Mouse (Mus musculus): ENCODE measurements around the gene Tmprss9. TPM values are rescaled to one million over a fixed set of nuclear protein-coding genes. Genes with fewer than 3 reads are reported as not detected.

The Tmprss9 gene
- polyA plus RNA-seq, 1 experiment from 2014 or later, result 2.0 TPM

DNA sequence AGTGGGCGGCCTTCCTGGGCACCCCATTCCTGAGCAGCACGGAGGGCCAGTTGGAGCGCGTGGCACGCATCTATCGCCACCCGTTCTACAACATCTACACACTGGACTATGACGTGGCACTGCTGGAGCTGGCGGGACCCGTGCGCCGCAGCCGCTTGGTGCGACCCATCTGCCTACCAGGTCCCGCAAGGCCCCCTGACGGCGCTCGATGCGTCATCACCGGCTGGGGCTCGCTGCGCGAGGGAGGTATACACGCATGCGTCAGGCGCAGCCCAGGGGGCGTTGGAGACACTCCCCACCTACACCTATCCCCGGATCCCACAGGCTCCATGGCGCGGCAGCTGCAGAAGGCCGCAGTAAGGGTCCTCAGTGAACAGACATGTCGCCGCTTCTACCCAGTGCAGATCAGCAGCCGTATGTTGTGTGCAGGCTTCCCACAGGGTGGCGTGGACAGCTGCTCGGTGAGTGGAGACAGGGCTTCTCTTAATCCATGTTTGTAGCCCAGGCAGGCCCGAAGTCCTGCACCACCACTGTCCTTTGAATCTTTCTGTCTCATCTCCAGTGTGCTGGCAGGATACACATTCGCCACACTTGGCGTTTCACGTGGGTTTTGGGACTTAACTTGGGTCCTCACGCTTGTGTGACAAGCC is 26.3 kb downstream of the Tmprss9 start:
- no peak overlapping the region for H3K9ac ChIP-seq (ENCODE audit: low read length)
- no peak overlapping the region for H3K27ac ChIP-seq (replicated peaks)
- no peak for TF ChIP-seq EP300 (optimal IDR thresholded peaks at IDR 0.05)
- H3K4me3 ChIP-seq (ENCODE audit: low read depth, low read length), result no peak overlapping the region
- H3K9me3 ChIP-seq (ENCODE audit: control insufficient read depth, low read length), result no peaks in the 10 kb centered on the region
- 0 out of 2 replicates have a peak, but pooled peaks cover 5% of the 10 kb centered on the region for H3K36me3 ChIP-seq (ENCODE audit: control insufficient read depth, insufficient read depth, low read length)
- H3K4me1 ChIP-seq (replicated peaks; ENCODE audit: control insufficient read depth, insufficient read depth), result peaks cover 3% of the 10 kb centered on the region
- no peaks in the 10 kb centered on the region for H3K27me3 ChIP-seq (ENCODE audit: control insufficient read depth, insufficient read depth, low read length)
- no peak overlapping the region for H3K4me2 ChIP-seq (replicated peaks; ENCODE audit: low read depth)
- WGBS, result 34% methylated on average over 41 of the region's 41 CpGs
- no peak for ATAC-seq (ENCODE audit: low FRiP score, low TSS enrichment)
- DNase-seq (ENCODE audit: low spot score), result no peak

DNA sequence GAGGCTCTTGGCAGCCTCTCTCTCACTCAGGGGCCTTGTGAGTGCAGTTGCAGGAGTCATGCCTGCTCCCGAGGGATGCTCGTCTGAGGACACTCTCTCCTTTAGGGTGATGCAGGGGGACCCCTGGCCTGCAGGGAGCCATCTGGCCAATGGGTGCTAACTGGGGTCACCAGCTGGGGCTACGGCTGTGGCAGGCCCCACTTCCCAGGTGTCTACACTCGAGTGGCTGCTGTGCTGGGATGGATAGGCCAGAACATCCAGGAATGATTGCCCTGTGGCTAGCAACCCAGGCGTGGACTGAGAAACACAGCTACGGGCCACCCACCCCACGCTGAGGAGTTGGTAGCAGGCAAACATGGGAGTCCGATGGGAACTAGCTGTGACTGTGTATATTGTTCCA is 27.4 kb downstream of the Tmprss9 start:
- no peak for DNase-seq (ENCODE audit: low spot score)
- no peak for ATAC-seq (ENCODE audit: low FRiP score, low TSS enrichment)
- Histone ChIP-seq H3K4me1 (replicated peaks; ENCODE audit: control insufficient read depth, insufficient read depth) (peaks cover 3% of the 10 kb centered on the region), H3K36me3 (ENCODE audit: control insufficient read depth, insufficient read depth, low read length) (peaks cover 8% of the 10 kb centered on the region; the same call in 1 of the 2 replicates), H3K9me3 (ENCODE audit: control insufficient read depth, low read length) (no peaks in the 10 kb centered on the region), H3K27ac (replicated peaks) (no peak overlapping the region), H3K27me3 (ENCODE audit: control insufficient read depth, insufficient read depth, low read length) (no peaks in the 10 kb centered on the region), H3K4me2 (replicated peaks; ENCODE audit: low read depth) (no peak overlapping the region), H3K9ac (ENCODE audit: low read length) (no peak overlapping the region), H3K4me3 (ENCODE audit: low read depth, low read length) (no peak overlapping the region)
- 84% methylated on average over 8 of the region's 8 CpGs for WGBS
- TF ChIP-seq EP300 (optimal IDR thresholded peaks at IDR 0.05) (no peak), CTCF (IDR thresholded peaks at IDR 0.05; ENCODE audit: low read depth) (no peak)

DNA sequence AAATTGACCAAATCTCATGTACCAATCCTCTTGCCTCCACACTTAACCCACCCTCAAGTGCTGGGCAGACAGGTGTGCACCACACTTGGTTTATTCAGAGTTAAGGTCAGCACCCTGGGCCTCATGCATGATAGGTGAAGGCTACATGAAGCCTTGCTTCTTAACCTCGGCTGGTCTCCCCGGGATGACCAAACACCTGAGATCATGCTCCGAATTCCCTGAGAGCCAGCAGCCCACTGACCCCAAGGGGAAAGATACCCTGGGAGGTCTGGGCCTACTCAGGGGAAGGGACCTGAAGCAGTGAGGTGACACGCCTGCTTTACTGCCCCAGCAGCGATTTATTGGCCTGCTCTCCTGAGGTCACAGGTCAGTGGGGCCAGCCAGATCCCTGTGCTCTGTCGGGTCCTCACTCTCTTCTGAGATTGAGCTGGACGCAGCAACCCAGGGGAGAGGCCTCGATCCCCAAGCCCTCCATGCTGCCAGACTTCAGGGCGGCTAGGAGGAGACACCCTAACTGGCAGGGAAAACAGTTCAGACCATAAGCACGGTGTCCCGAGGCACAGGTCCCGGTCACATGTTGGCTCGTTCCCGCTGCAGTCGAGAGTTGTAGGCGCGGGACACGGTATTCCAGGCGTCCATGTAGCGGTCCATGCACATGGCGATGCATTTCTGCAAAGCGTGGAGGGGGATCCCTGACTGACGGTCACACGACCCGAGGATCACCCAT is 28.1 kb downstream of the Tmprss9 start:
- WGBS, result 13% methylated on average over 25 of the region's 25 CpGs
- Histone ChIP-seq H3K27me3 (ENCODE audit: control insufficient read depth, insufficient read depth, low read length) (no peaks in the 10 kb centered on the region), H3K4me3 (ENCODE audit: low read depth, low read length) (peak overlapping the region; percentile 95), H3K9me3 (ENCODE audit: control insufficient read depth, low read length) (no peaks in the 10 kb centered on the region), H3K4me1 (replicated peaks; ENCODE audit: control insufficient read depth, insufficient read depth) (peaks cover 3% of the 10 kb centered on the region), H3K36me3 (ENCODE audit: control insufficient read depth, insufficient read depth, low read length) (peaks cover 14% of the 10 kb centered on the region), H3K9ac (ENCODE audit: low read length) (peak overlapping the region; percentile 79), H3K4me2 (replicated peaks; ENCODE audit: low read depth) (peak overlapping the region; percentile 83), H3K27ac (replicated peaks) (0 out of 2 replicates have a peak overlapping the region, but pooled peaks have one; percentile 24)
- TF ChIP-seq CTCF (IDR thresholded peaks at IDR 0.05; ENCODE audit: low read depth) (no peak), EP300 (optimal IDR thresholded peaks at IDR 0.05) (no peak)
- ATAC-seq (ENCODE audit: low FRiP score, low TSS enrichment), result no peak
- no peak for DNase-seq (ENCODE audit: low spot score)

DNA sequence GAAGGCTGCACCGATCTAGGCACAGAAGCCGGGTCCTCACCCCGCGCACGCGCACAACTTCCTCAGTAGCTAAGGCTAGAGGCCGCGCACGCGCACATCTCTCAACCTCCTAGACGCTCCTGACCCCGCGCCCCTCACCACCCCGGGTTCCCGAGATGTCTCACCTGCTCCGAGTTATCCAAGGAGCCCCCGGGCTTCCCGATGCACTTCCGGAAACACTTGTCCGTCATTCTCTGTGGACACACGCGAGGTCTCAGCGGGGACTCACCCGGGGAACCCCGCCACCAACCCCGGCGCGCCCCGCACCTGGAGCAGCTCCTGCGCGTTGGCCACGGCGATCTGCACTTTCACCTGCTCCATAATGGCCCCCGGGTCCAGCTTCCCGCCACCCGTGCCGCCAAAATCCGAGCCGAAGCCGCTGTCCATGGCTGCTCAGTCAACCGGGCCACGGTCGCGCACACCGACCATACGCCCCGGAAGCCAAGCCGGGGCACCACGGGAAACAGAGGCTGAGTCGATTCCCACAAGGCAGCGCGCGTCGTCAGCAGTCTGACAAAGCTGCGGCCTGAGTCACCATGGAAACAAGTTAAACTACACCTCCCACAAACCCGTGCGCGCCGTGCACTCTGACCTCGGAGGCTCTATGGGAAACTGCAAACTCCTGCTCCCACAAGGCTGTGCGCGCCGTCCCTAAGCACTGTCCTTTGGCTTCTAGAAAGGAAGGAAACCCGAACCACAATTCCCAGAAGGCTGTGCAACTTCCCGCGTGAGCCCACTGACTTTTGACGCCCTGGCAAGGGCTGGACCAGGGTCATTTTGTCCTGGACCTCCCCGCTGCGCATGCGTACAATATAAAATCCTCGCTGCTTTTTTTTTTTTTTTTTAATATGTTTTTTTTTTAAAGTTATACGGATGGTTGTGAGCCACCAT is 28.9 kb downstream of the Tmprss9 start, which contains the start of gene Timm13:
Gene Timm13, minus strand, starts transcription at position 652 of the 930 bp plus-strand sequence.
- TF ChIP-seq EP300 (optimal IDR thresholded peaks at IDR 0.05) (peak; percentile 70), CTCF (IDR thresholded peaks at IDR 0.05; ENCODE audit: low read depth) (no peak)
- Histone ChIP-seq H3K36me3 (ENCODE audit: control insufficient read depth, insufficient read depth, low read length) (peaks cover 17% of the 10 kb centered on the region), H3K4me3 (ENCODE audit: low read depth, low read length) (peak within 1 kb of the TSS; percentile 95), H3K9ac (ENCODE audit: low read length) (peak within 1 kb of the TSS; percentile 79), H3K27me3 (ENCODE audit: control insufficient read depth, insufficient read depth, low read length) (no peaks in the 10 kb centered on the region), H3K4me2 (replicated peaks; ENCODE audit: low read depth) (peak within 1 kb of the TSS; percentile 83), H3K4me1 (replicated peaks; ENCODE audit: control insufficient read depth, insufficient read depth) (peaks cover 3% of the 10 kb centered on the region), H3K27ac (replicated peaks) (peak within 1 kb of the TSS; percentile 63), H3K9me3 (ENCODE audit: control insufficient read depth, low read length) (no peaks in the 10 kb centered on the region)
- DNase-seq (ENCODE audit: low spot score), result peak; percentile 98
- ATAC-seq (ENCODE audit: low FRiP score, low TSS enrichment), result peak; percentile 96
- under 1% methylated on average over 72 of the region's 72 CpGs for WGBS

DNA sequence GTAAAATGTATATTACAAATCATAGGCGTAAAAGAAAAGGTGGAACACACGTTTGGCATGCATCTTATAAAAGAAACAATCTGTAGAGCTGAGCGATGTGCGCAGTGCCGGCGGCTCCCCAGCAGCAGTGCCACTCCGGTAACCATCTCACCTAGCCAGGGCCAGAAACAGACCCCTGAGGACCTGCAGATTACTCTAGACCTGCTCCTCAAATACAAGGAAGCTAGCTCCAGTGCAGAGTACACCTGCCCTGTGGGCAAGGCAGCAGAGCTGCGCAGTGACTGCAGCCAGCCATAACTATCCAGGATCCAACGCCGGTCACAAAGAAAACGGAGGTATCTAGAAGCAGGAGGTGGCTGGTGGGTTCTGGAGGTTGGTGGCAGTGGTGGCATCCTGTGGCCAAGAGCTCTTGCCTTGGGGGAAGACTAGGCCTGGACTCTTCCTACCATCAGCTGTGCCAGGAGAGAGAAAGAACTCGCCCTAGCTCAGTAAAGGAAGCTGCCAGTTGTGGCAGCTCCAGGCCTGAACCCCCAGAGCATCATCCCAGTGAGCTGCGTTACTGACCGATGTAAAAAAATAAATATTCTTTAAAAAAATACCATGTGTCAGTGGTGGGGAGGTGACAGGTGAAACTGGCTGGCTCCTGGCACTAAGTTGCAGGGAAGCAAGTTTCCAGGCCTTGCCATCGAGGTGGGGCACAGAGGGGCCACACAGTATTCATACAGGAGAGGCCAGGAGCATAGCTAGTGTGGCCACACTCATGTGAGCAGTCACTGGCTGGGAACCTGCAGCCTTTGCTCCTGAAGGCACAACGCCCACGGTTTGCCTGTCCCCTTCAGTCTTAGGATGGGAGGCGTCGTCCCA is 30.0 kb downstream of the Tmprss9 start:
- 85% methylated on average over 19 of the region's 19 CpGs for WGBS
- Histone ChIP-seq H3K9ac (ENCODE audit: low read length) (peak overlapping the region; percentile 45; the same call in 1 of the 2 replicates), H3K4me1 (replicated peaks; ENCODE audit: control insufficient read depth, insufficient read depth) (peaks cover 3% of the 10 kb centered on the region), H3K27ac (replicated peaks) (peak overlapping the region; percentile 56), H3K9me3 (ENCODE audit: control insufficient read depth, low read length) (no peaks in the 10 kb centered on the region), H3K4me2 (replicated peaks; ENCODE audit: low read depth) (peak overlapping the region; percentile 34; the same call in 1 of the 2 replicates), H3K36me3 (ENCODE audit: control insufficient read depth, insufficient read depth, low read length) (peaks cover 24% of the 10 kb centered on the region), H3K27me3 (ENCODE audit: control insufficient read depth, insufficient read depth, low read length) (no peaks in the 10 kb centered on the region), H3K4me3 (ENCODE audit: low read depth, low read length) (no peak overlapping the region)
- ATAC-seq (ENCODE audit: low FRiP score, low TSS enrichment), result no peak
- TF ChIP-seq CTCF (IDR thresholded peaks at IDR 0.05; ENCODE audit: low read depth), result no peak
- TF ChIP-seq EP300 (optimal IDR thresholded peaks at IDR 0.05), result no peak
- no peak for DNase-seq (ENCODE audit: low spot score)
